ENCODE assay signal across 12 mouse cellular contexts in genomic region chr11:34846268-34846652, GRCm38 (mm10). TPM values are rescaled to one million over a fixed set of nuclear protein-coding genes. Genes with fewer than 3 reads are reported as not detected.
A peak's percentile ranks its signal among the peaks of the same experiment; 100 is the strongest.
DNase-seq lines count a peak whose midpoint lies in the region; ATAC-seq lines count a peak whose summit lies in the region.
"Had no signal": no experiment of that assay in that cellular context is flagged by ENCODE, and none has a peak within 500 bp of the region (broad histone marks: within the 10 kb centered on the region; RNA-seq: fewer than 3 reads in every experiment).

No protein-coding gene starts in this region.

- ATAC-seq in intestine, embryonic 14.5 days (replicated peaks; ENCODE audit: low FRiP score, low TSS enrichment, low read depth) = peak; percentile 36; the same call in 1 of the 2 replicates
- ATAC-seq: inflammation-experienced regulatory T-cells, adult 6 months had no signal

- peaks cover 5% of the 10 kb centered on the region for H3K27me3 ChIP-seq in heart, embryonic 10.5 days (ENCODE audit: insufficient read depth, poor library complexity, severe bottlenecking)
- H3K27me3 ChIP-seq in intestine, embryonic 14.5 days (replicated peaks; ENCODE audit: control insufficient read depth, insufficient read depth, low read length) = no peaks in the 10 kb centered on the region
- H3K27me3 ChIP-seq: limb, embryonic 13.5 days had no signal

- H3K9me3 ChIP-seq in heart, embryonic 10.5 days = no peaks in the 10 kb centered on the region
- no peaks in the 10 kb centered on the region for H3K9me3 ChIP-seq in intestine, embryonic 14.5 days (ENCODE audit: control insufficient read depth, low read length)
- H3K9me3 ChIP-seq: limb, embryonic 13.5 days had no signal

- H3K4me3 ChIP-seq in heart, embryonic 10.5 days = peak overlapping the region; percentile 38
- H3K4me3 ChIP-seq in intestine, embryonic 14.5 days (ENCODE audit: low read depth, low read length) = peak overlapping the region; percentile 22
- H3K4me3 ChIP-seq: limb, embryonic 13.5 days had no signal

- H3K9ac ChIP-seq in intestine, embryonic 14.5 days (ENCODE audit: low read length) = 0 out of 2 replicates have a peak overlapping the region, but pooled peaks have one; percentile 13
- H3K9ac ChIP-seq: limb, embryonic 13.5 days had no signal

- H3K36me3 ChIP-seq in heart, embryonic 10.5 days = no peaks in the 10 kb centered on the region
- H3K36me3 ChIP-seq in intestine, embryonic 14.5 days (ENCODE audit: control insufficient read depth, insufficient read depth, low read length) = no peaks in the 10 kb centered on the region
- H3K36me3 ChIP-seq: limb, embryonic 13.5 days had no signal

- no peak for DNase-seq in heart, embryonic 10.5 days (ENCODE audit: low spot score)
- DNase-seq in heart, postnatal 4 days = no peak
- peak; percentile 15 to 18 for DNase-seq in kidney, postnatal 4 days
- no peak for DNase-seq in kidney, postnatal 10 days
- peak; percentile 24 for DNase-seq in 416B (ENCODE audit: low read depth)
- DNase-seq in intestine, embryonic 14.5 days (ENCODE audit: low spot score) = no peak
- DNase-seq in adrenal gland, postnatal 14 days = no peak
- no peak for DNase-seq in left cerebral cortex, adult 9 months (ENCODE audit: low spot score in 2 of 2)
- DNase-seq: cerebellum, postnatal 25 days; right cerebral cortex, postnatal 4 days had no signal

- peak overlapping the region; percentile 51 for H3K4me2 ChIP-seq in intestine, embryonic 14.5 days (ENCODE audit: low read length)
- H3K4me2 ChIP-seq: limb, embryonic 13.5 days had no signal

- 74% methylated on average over 5 of the region's 5 CpGs for WGBS in heart, embryonic 10.5 days
- WGBS in intestine, embryonic 14.5 days = 39% methylated on average over 5 of the region's 5 CpGs

- H3K27ac ChIP-seq in heart, embryonic 10.5 days = peak overlapping the region; percentile 60; the same call in 1 of the 2 replicates
- peak overlapping the region; percentile 57; the same call in 1 of the 2 replicates for H3K27ac ChIP-seq in intestine, embryonic 14.5 days (ENCODE audit: low read depth)
- H3K27ac ChIP-seq: limb, embryonic 13.5 days had no signal

- peaks cover 10% of the 10 kb centered on the region; the same call in 1 of the 2 replicates for H3K4me1 ChIP-seq in heart, embryonic 10.5 days
- H3K4me1 ChIP-seq in intestine, embryonic 14.5 days (replicated peaks; ENCODE audit: control insufficient read depth, insufficient read depth, low read length) = peaks cover 4% of the 10 kb centered on the region; the same call in 1 of the 2 replicates

RNA-seq across cellular contexts. Expression of gene Spdl1, which starts 12.8 kb away (rescaled TPM):
- polyA plus RNA-seq in heart, embryonic 10.5 days (2016; fragmentation: Nextera tagmentation; extraction: Ambion mirVana) = 19.6 and 26.2 TPM in 2 replicates
- 10 to 100 TPM; 10.7 to 13.0 TPM for total RNA-seq in heart, postnatal 4 days (2021)
- polyA plus RNA-seq in intestine, embryonic 14.5 days (2014; fragmentation: Nextera tagmentation; extraction: Ambion mirVana) = 23.4 and 23.5 TPM in 2 replicates
- total RNA-seq in adrenal gland, postnatal 14 days (2021) = 3.8 and 5.1 TPM in 2 replicates

Comparison
In these comparisons a context has a peak if more than half of its experiments do, and no peak if none do; other contexts are left out.
1. DNase-seq: peak in kidney, postnatal 4 days (2 of 2) and 416B (single experiment); none in heart, embryonic 10.5 days (single experiment), heart, postnatal 4 days (single experiment), kidney, postnatal 10 days (single experiment), intestine, embryonic 14.5 days (single experiment), adrenal gland, postnatal 14 days (single experiment) and left cerebral cortex, adult 9 months (0 of 2).